Mouse (Mus musculus): ENCODE results near the gene Extl1. TPM values are rescaled to one million over a fixed set of nuclear protein-coding genes. Genes with fewer than 3 reads are reported as not detected.

Extl1 gene
- polyA plus RNA-seq, 1 experiment, result 22.4 TPM

GRCm38 (mm10) chr4:134306963-134307362 lies 76.7 kb downstream of the Extl1 start:
- H3K79me2 ChIP-seq (ENCODE audit: control insufficient read depth, insufficient read depth), result no peaks in the 10 kb centered on the region
- H3K36me3 ChIP-seq (ENCODE audit: control insufficient read depth, insufficient read depth), result no peaks in the 10 kb centered on the region
- TF ChIP-seq E2F4 (IDR thresholded peaks at IDR 0.05; ENCODE audit: insufficient read depth) (no peak), REST (IDR thresholded peaks at IDR 0.05; ENCODE audit: insufficient read depth, insufficient read length) (no peak), POLR2A (IDR thresholded peaks at IDR 0.05; ENCODE audit: insufficient read length, low read depth) (no peak), POLR2AphosphoS2 (IDR thresholded peaks at IDR 0.05; ENCODE audit: insufficient read length, low read depth) (no peak), MYOD1 (IDR thresholded peaks at IDR 0.05; ENCODE audit: control insufficient read depth in 1 of 3, insufficient read length in 2 of 3, low read depth in 2 of 3) (no peak)
- peak overlapping the region; percentile 50 for H3K4me2 ChIP-seq (ENCODE audit: low read depth)
- H3ac ChIP-seq (ENCODE audit: control insufficient read depth, insufficient read length), result no peak overlapping the region
- H3K27me3 ChIP-seq (ENCODE audit: control insufficient read depth, insufficient read depth, insufficient read length), result no peaks in the 10 kb centered on the region
- H3K4me3 ChIP-seq, result no peak overlapping the region

Other genes starting within 250 kb of the Extl1 start
- 21.4 TPM for gene Cep85, start 196.7 kb downstream of the Extl1 start, polyA plus RNA-seq (2012; fragmentation: generic; extraction: Trizol)
- gene Gm7534, start 180.8 kb downstream of the Extl1 start, polyA plus RNA-seq (2012; fragmentation: generic; extraction: Trizol), result not detected
- gene Catsper4, start 156.5 kb downstream of the Extl1 start, polyA plus RNA-seq (2012; fragmentation: generic; extraction: Trizol), result not detected
- gene Cnksr1, start 145.5 kb downstream of the Extl1 start, polyA plus RNA-seq (2012; fragmentation: generic; extraction: Trizol), result 0.29 TPM
- 0.43 TPM for gene E130218I03Rik, start 140.2 kb downstream of the Extl1 start, polyA plus RNA-seq (2012; fragmentation: generic; extraction: Trizol)
- 15.7 TPM for gene Zfp593, start 138.3 kb downstream of the Extl1 start, polyA plus RNA-seq (2012; fragmentation: generic; extraction: Trizol)
- gene Gm30191, start 136.9 kb downstream of the Extl1 start, polyA plus RNA-seq (2012; fragmentation: generic; extraction: Trizol), result not detected
- gene Grrp1, start 129.7 kb downstream of the Extl1 start, polyA plus RNA-seq (2012; fragmentation: generic; extraction: Trizol), result 0.17 TPM
- 1.6 TPM for gene Pdik1l, start 96.0 kb downstream of the Extl1 start, polyA plus RNA-seq (2012; fragmentation: generic; extraction: Trizol)
- 29.1 TPM for gene Trim63, start 68.7 kb downstream of the Extl1 start, polyA plus RNA-seq (2012; fragmentation: generic; extraction: Trizol)
- gene Slc30a2, start 40.7 kb downstream of the Extl1 start, polyA plus RNA-seq (2012; fragmentation: generic; extraction: Trizol), result 0.35 TPM
- 7.1 TPM for gene Pafah2, start 12.5 kb upstream of the Extl1 start, polyA plus RNA-seq (2012; fragmentation: generic; extraction: Trizol)
- 213 TPM for gene Stmn1, start 84.5 kb upstream of the Extl1 start, polyA plus RNA-seq (2012; fragmentation: generic; extraction: Trizol)
- gene Paqr7, start 112.8 kb upstream of the Extl1 start, polyA plus RNA-seq (2012; fragmentation: generic; extraction: Trizol), result 9.5 TPM
- gene Aunip, start 127.1 kb upstream of the Extl1 start, polyA plus RNA-seq (2012; fragmentation: generic; extraction: Trizol), result 2.3 TPM
- 92.0 TPM for gene Mtfr1l, start 151.5 kb upstream of the Extl1 start, polyA plus RNA-seq (2012; fragmentation: generic; extraction: Trizol)
- gene Selenon, start 168.3 kb upstream of the Extl1 start, polyA plus RNA-seq (2012; fragmentation: generic; extraction: Trizol), result 35.7 TPM

Measured in myocyte (in vitro differentiated cells).